Mouse (Mus musculus): ENCODE measurements around the gene 1700102P08Rik.

Gene 1700102P08Rik

GRCm38 (mm10) chr9:108411381-108411942, 18.9 kb downstream of the 1700102P08Rik start:
- no peak for DNase-seq (ENCODE audit: low spot score)

GRCm38 (mm10) chr9:108412221-108412620, 19.6 kb downstream of the 1700102P08Rik start:
- DNase-seq (ENCODE audit: low spot score), result peak; percentile 69

GRCm38 (mm10) chr9:108428384-108428783, 35.8 kb downstream of the 1700102P08Rik start, which contains the start of gene Ccdc36:
TSS of gene Ccdc36 (minus strand) at chr9:108428484.
- DNase-seq (ENCODE audit: low spot score), result no peak

GRCm38 (mm10) chr9:108431431-108432067, 38.9 kb downstream of the 1700102P08Rik start:
- DNase-seq (ENCODE audit: low spot score), result peak; percentile 76

GRCm38 (mm10) chr9:108436182-108436581, 43.6 kb downstream of the 1700102P08Rik start, which contains the start of gene BC048562:
TSS of gene BC048562 (plus strand) at chr9:108436482.
- DNase-seq (ENCODE audit: low spot score), result no peak

GRCm38 (mm10) chr9:108439176-108439575, 46.6 kb downstream of the 1700102P08Rik start:
- no peak for DNase-seq (ENCODE audit: low spot score)

DNA sequence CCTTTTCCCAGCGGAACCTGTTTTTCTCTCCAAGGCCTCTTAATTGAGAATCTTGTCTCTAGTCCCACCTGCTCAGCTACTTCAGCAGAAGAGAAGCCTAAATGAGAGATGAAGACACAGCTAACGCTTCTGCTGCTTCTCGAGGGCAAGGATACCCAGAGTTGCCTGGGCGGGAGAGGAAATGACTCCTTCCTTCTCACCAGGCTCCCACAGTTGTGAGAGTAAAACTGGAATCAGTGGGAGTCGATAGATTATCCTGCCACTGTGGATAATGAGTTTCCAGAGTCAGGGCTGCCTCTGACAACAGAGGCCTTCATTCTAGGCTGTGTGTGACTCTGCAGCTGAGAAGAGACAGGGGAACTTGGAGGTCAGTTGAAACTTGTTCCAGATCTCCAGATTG, 47.9 kb downstream of the 1700102P08Rik start:
- no peak for DNase-seq (ENCODE audit: low spot score)

DNA sequence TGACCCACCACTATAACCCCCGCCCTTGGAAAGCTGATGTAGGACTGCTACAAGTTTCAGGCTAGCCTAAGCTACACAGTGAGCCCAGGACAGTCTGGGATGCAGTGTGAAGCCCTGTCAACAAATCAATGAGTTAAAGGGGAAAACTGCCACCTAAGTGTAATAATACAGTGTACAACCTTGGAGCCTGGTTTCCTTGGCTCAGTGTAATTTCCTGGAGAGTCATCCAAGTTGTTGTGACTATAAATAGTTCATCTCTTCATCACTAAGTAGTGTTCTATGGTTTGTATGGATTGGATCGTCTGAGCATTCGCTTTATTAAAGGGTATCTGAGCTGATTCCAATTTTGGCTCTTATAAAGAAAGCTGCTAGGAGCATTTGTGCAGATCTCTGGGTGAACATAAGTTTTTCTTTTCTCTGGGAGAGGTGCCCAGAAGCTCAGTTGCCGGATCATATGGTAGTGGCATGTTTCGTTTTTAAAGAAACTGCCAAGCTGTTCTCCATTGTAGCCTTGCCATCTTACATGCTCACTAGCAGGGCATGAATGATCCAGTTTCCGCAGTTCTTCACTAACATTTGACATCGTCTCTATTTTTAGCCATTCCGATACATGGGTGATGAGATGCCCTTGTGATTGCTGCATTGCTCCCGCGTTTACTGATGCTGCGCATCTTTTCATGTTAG, 48.8 kb downstream of the 1700102P08Rik start:
- no peak for DNase-seq (ENCODE audit: low spot score)

- DNase-seq (ENCODE audit: low spot score), result no peak
Observed at GRCm38 (mm10) chr9:108445125-108445524, 52.5 kb downstream of the 1700102P08Rik start.

DNA sequence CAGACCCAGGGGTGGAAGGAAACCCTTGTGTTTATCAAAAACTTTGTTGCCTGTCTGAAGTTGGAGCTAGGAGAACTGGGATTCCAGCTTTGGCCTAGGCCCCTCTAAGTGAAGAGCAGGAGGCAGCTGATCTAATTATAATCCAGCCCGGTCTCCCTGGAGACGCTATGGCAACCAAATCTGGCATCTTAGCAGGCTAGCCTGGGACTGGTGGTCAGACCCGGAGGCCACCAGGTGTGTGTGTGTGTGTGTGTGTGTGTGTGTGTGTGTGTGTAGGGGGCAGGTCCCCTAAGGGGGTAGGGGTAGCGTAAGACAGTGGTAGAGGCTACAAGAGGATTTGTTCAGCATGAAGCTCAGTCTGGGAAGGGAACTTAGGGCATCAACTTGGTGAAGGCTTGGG, 57.3 kb downstream of the 1700102P08Rik start:
- DNase-seq (ENCODE audit: low spot score), result no peak

DNA sequence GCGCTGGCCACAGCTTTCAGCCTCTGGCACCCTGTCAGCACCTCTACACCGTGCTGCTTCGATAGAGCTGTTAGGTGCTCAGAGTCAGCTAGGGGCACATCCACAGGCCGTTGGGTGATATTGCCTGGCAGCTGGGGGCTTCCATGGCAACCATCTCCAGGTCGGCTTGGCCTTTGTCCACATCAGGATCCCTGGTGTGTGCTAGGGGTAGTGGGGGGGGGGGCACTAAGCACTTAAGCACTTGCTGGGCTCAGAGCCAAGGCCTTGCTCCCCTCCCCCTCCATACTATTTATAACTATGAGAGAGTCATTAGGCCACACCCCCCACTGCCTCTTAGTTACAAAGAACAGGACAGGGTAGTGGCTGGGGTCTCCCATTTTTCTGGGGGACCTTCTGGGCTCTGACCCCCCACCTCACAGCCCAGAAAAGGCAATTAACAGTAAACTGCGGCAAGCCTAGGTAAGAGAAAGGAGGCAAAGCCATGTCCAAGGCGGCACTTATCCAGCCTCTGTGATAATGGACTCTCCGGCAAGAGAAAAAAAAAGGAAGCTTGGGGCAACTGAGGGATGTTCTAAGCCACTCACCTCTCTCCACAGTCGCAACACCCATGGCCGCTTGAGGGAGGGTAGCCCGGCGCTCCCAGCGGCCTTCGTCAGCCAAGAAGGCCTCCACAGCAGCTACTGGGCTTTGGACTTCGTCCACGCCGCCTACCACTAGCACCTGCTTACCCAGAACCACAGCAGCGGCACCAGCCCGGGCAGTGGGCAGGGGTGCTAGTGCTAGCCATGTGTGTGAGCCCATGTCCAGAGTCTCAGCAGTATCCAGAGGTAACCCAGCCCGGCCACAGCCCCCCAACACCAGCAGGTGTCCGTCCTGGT, 57.9 kb downstream of the 1700102P08Rik start:
- DNase-seq (ENCODE audit: low spot score), result peak; percentile 62

DNA sequence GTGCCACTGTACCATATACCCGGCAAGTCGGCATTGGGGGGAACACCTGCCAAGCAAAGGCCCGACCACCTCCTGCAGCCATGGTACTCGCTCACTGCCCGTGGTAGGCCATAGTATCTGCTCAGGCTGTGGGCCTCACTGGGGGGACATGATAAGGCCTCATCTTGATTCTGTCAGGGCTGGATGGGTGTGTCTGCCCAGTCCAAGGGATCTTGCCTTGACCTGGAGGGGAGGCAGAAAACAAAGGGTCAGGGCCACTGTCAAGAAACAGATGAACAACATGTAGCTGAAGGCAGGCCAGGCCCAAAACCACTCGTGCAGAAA, 58.5 kb downstream of the 1700102P08Rik start:
- DNase-seq (ENCODE audit: low spot score), result no peak

DNA sequence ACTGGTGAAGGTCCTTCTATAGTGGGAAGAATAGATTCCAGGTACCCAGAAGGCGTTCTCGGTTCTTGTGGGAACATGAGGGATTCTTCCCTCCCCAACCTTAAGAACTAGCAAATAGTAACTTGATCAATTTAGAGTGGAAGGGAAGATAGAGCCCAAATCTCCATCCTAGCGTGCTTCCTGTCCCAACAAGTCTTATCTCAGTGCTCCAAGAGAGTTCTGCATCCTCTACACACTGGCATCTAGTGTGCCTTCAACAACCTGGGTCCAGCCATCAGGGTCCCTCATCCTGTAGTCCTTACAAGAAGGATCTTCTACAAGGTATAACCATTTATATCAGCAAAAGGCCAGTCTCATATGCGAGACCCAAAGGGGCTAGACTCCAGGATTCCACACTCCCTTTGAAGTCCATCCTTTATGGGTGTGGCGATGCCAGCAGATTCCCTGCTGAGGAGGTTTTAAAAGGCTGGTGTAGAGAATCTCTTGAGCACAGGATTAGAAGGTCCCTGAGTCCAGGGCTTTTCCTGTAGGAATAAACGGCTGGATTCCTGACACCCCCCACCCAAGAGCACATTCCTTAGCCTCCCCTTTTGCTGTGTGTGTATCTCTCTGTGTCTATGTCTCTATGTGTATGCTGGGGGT, 59.0 kb downstream of the 1700102P08Rik start:
- no peak for DNase-seq (ENCODE audit: low spot score)

- DNase-seq (ENCODE audit: low spot score), result peak; percentile 97
Observed at GRCm38 (mm10) chr9:108452291-108452906, 59.8 kb downstream of the 1700102P08Rik start.

DNA sequence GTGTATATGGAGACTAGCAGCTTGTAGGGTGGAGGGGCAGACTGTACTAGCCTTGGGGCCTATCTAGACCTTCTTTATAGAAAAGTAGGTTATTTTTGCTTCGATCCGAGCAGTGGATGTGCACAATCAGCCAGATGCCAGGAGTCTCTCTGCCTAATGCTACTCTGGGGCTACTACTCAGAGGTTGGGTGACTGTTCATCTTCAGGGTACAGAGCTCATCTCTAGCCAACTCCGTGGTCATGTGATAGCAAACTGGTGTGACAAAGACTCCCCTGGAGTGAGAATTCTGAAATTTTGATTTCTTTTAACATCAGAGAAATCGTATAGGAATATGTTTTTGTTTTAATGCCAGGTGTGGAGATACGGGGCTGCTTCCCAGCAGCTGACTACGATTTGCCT, 60.3 kb downstream of the 1700102P08Rik start:
- no peak for DNase-seq (ENCODE audit: low spot score)

GRCm38 (mm10) chr9:108453458-108453857, 60.9 kb downstream of the 1700102P08Rik start:
- DNase-seq (ENCODE audit: low spot score), result no peak

GRCm38 (mm10) chr9:108454429-108454828, 61.8 kb downstream of the 1700102P08Rik start:
- DNase-seq (ENCODE audit: low spot score), result no peak

GRCm38 (mm10) chr9:108455747-108456571, 63.4 kb downstream of the 1700102P08Rik start:
- DNase-seq (ENCODE audit: low spot score), result no peak

DNA sequence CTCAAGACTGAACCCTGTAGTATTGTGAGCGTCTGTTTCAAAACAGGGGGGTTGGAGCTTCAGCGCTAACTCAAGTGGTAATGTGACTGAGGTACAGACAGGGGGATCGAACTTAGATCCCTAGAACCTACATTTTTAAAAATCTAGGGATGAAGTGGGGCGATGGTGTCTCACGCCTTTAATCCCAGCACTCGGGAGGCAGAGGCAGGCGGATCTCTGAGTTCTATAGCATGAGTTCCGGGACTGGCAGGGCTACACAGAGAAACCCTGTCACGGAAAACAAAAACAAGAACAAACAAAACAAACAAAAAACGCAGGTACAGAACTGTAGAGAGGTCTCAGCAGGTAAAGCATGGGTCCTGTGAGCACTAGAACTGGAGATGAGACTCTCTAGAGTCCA, 64.3 kb downstream of the 1700102P08Rik start:
- no peak for DNase-seq (ENCODE audit: low spot score)

GRCm38 (mm10) chr9:108459939-108460318, 67.3 kb downstream of the 1700102P08Rik start:
- DNase-seq (ENCODE audit: low spot score), result no peak
